Comparison of ENCODE assay signal across 7 mouse cellular contexts in the genomic region with DNA sequence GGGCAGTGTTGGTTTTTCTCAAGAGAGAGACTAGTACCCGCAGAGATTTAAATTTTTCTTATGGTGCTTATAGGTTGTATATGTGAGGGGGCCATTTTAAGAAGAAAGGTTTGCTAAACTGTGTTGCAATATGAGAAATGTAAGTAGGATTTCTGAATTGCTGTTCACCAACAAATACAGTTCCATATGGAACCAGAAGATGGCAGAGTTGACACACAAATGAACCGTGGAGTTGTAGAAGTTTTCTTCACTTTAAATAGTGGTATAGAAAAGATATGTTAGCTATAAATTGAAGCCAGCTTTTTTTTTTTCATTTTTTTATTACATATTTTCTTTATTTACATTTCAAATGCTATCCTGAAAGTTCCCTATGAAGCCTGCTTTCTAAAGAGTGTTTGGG.
DNase-seq lines count a peak whose midpoint lies in the region.

No protein-coding gene starts in this region.

- DNase-seq in kidney, postnatal 14 days, result peak; percentile 17
- DNase-seq in kidney, adult 18-20 months, result no peak
- peak; percentile 66 for DNase-seq in CD4-positive, CD25-positive, alpha-beta regulatory T cell, adult 2 months (ENCODE audit: low read depth, low spot score)
- peak; percentile 59 for DNase-seq in MN1 (ENCODE audit: low spot score)
- peak; percentile 28 for DNase-seq in lung, postnatal 10 days
- DNase-seq in cerebellum, adult 11 months, result no peak
- no peak for DNase-seq in cerebellum, postnatal 4 days (ENCODE audit: low spot score in 2 of 2)

Comparison
In these comparisons a context has a peak if more than half of its experiments do, and no peak if none do; other contexts are left out.
1. DNase-seq: peak in kidney, postnatal 14 days (single experiment), CD4-positive, CD25-positive, alpha-beta regulatory T cell, adult 2 months (single experiment), MN1 (single experiment) and lung, postnatal 10 days (single experiment); none in kidney, adult 18-20 months (single experiment), cerebellum, adult 11 months (single experiment) and cerebellum, postnatal 4 days (0 of 2).